Mouse (Mus musculus): ENCODE measurements around the gene Fam78a. TPM values are rescaled to one million over a fixed set of nuclear protein-coding genes. Genes with fewer than 3 reads are reported as not detected.
"Not testable (repeated sequence)": the region's sequence is repeated elsewhere in the genome, so short reads cannot be mapped to it uniquely, and the experiment has no call there.

The Fam78a gene
- polyA plus RNA-seq, 1 experiment from 2014 or later: 0.56 TPM

DNA sequence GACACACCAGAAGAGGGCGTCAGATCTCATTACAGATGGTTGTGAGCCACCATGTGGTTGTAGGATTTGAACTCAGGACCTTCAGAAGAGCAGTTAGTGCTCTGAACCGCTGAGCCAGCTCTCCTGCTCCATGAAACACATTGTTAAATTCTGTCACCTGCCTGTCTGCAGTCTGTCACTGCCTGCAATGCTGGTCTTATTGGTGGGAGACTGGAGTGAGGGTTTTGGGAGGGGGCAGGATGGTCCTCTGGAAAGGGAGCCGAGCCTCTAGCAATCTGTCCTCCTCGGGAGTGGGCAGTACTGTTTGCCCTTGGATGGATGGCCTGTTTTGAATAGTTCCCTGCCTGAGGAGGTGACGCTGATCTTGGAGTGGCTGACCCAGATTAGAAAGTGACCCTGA lies 40.8 kb downstream of the Fam78a start:
- ATAC-seq (ENCODE audit: low FRiP score): no peak
- no peak for DNase-seq (ENCODE audit: low spot score)
- no peaks in the 10 kb centered on the region for H3K27me3 ChIP-seq (ENCODE audit: control insufficient read depth, insufficient read depth, low read length)
- no peak overlapping the region for H3K27ac ChIP-seq
- no peaks in the 10 kb centered on the region for H3K9me3 ChIP-seq (ENCODE audit: control insufficient read depth, low read length)
- no peaks in the 10 kb centered on the region for H3K4me1 ChIP-seq (replicated peaks; ENCODE audit: control insufficient read depth, insufficient read depth, low read length)
- H3K4me2 ChIP-seq (replicated peaks): no peak overlapping the region
- no peak overlapping the region for H3K9ac ChIP-seq
- WGBS: 71% methylated on average over 5 of the region's 5 CpGs
- no peak overlapping the region for H3K4me3 ChIP-seq (replicated peaks; ENCODE audit: low read length)
- H3K36me3 ChIP-seq (replicated peaks; ENCODE audit: control insufficient read depth, insufficient read depth): peaks cover 87% of the 10 kb centered on the region

DNA sequence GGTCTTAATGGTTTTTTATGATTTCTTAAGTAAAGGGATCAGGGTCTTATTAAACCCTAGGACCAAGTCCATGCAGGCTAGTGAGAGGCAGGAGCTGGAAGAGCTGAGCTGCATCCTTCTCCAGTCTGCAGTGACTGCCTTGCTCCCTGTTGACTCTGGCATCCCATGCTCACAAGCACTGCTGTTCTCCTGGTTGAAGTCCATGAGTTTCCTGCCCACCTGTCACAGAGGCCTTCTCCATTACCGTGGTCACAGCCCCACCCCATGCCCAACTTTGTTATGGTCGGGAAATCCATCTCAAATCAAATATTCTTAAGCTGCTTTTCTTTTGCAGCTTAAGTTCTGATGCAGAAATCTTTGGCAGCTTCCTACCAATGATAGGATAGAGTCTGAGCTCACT lies 43.6 kb downstream of the Fam78a start:
- Histone ChIP-seq H3K36me3 (replicated peaks; ENCODE audit: control insufficient read depth, insufficient read depth) (peaks cover 90% of the 10 kb centered on the region), H3K27me3 (ENCODE audit: control insufficient read depth, insufficient read depth, low read length) (no peaks in the 10 kb centered on the region), H3K9me3 (ENCODE audit: control insufficient read depth, low read length) (no peaks in the 10 kb centered on the region), H3K4me3 (replicated peaks; ENCODE audit: low read length) (no peak overlapping the region), H3K9ac (no peak overlapping the region), H3K27ac (no peak overlapping the region), H3K4me1 (replicated peaks; ENCODE audit: control insufficient read depth, insufficient read depth, low read length) (no peaks in the 10 kb centered on the region), H3K4me2 (replicated peaks) (no peak overlapping the region)
- no peak for ATAC-seq (ENCODE audit: low FRiP score)
- no peak for DNase-seq (ENCODE audit: low spot score)
- 94% methylated on average over 2 of the region's 2 CpGs for WGBS

GRCm38 (mm10) chr2:32040646-32041045 lies 44.0 kb downstream of the Fam78a start:
- not testable (repeated sequence) for DNase-seq (ENCODE audit: low spot score); H3K9me3 ChIP-seq (ENCODE audit: control insufficient read depth, low read length); ATAC-seq (ENCODE audit: low FRiP score); H3K27ac ChIP-seq; H3K4me1 ChIP-seq (replicated peaks; ENCODE audit: control insufficient read depth, insufficient read depth, low read length); H3K9ac ChIP-seq; H3K27me3 ChIP-seq (ENCODE audit: control insufficient read depth, insufficient read depth, low read length); H3K4me3 ChIP-seq (replicated peaks; ENCODE audit: low read length); H3K4me2 ChIP-seq (replicated peaks)
- WGBS: 89% methylated on average over 9 of the region's 9 CpGs
- H3K36me3 ChIP-seq (replicated peaks; ENCODE audit: control insufficient read depth, insufficient read depth): peaks cover 90% of the 10 kb centered on the region

- 88% methylated on average over 8 of the region's 8 CpGs for WGBS
Measured at GRCm38 (mm10) chr2:32038661-32039081, 46.0 kb downstream of the Fam78a start.

GRCm38 (mm10) chr2:32037279-32037858 lies 47.3 kb downstream of the Fam78a start:
- 87% methylated on average over 6 of the region's 6 CpGs for WGBS
- Histone ChIP-seq H3K27ac (no peak overlapping the region), H3K9ac (no peak overlapping the region), H3K27me3 (ENCODE audit: control insufficient read depth, insufficient read depth, low read length) (no peaks in the 10 kb centered on the region), H3K9me3 (ENCODE audit: control insufficient read depth, low read length) (no peaks in the 10 kb centered on the region), H3K4me1 (replicated peaks; ENCODE audit: control insufficient read depth, insufficient read depth, low read length) (no peaks in the 10 kb centered on the region), H3K4me3 (replicated peaks; ENCODE audit: low read length) (no peak overlapping the region), H3K36me3 (replicated peaks; ENCODE audit: control insufficient read depth, insufficient read depth) (peaks cover 99% of the 10 kb centered on the region), H3K4me2 (replicated peaks) (no peak overlapping the region)
- DNase-seq (ENCODE audit: low spot score) (no peak), ATAC-seq (ENCODE audit: low FRiP score) (no peak)

More at GRCm38 (mm10) chr2:32038661-32039081, 46.0 kb downstream of the Fam78a start:
- H3K27ac ChIP-seq: no peak overlapping the region
- no peaks in the 10 kb centered on the region for H3K9me3 ChIP-seq (ENCODE audit: control insufficient read depth, low read length)
- no peak overlapping the region for H3K4me2 ChIP-seq (replicated peaks)
- no peak for DNase-seq (ENCODE audit: low spot score)
- H3K4me1 ChIP-seq (replicated peaks; ENCODE audit: control insufficient read depth, insufficient read depth, low read length): no peaks in the 10 kb centered on the region
- H3K27me3 ChIP-seq (ENCODE audit: control insufficient read depth, insufficient read depth, low read length): no peaks in the 10 kb centered on the region
- no peak for ATAC-seq (ENCODE audit: low FRiP score)
- no peak overlapping the region for H3K4me3 ChIP-seq (replicated peaks; ENCODE audit: low read length)
- no peak overlapping the region for H3K9ac ChIP-seq
- peaks cover 97% of the 10 kb centered on the region for H3K36me3 ChIP-seq (replicated peaks; ENCODE audit: control insufficient read depth, insufficient read depth)

DNA sequence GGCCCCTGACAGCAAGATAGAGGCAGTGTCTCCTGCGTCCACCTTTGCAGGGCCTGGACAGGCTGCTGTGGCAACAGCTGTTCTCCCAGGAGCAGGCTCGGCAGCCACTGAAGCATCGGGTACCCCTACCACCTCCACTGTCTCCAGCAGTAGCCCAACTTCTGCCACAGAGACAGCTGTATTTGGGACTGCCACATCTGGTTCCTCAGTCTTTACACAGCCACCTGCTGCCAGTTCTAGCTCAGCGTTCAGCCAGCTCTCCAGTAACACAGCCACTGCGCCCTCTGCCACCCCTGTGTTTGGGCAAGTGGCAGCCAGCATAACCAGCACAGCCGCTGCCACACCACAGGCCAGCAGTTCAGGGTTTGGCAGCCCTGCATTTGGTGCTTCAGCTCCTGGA lies 50.5 kb downstream of the Fam78a start:
- Histone ChIP-seq H3K4me3 (replicated peaks; ENCODE audit: low read length) (no peak overlapping the region), H3K4me1 (replicated peaks; ENCODE audit: control insufficient read depth, insufficient read depth, low read length) (no peaks in the 10 kb centered on the region), H3K27me3 (ENCODE audit: control insufficient read depth, insufficient read depth, low read length) (no peaks in the 10 kb centered on the region), H3K27ac (no peak overlapping the region), H3K9me3 (ENCODE audit: control insufficient read depth, low read length) (no peaks in the 10 kb centered on the region), H3K4me2 (replicated peaks) (no peak overlapping the region), H3K36me3 (replicated peaks; ENCODE audit: control insufficient read depth, insufficient read depth) (peaks cover 99% of the 10 kb centered on the region), H3K9ac (no peak overlapping the region)
- DNase-seq (ENCODE audit: low spot score) (no peak), ATAC-seq (ENCODE audit: low FRiP score) (no peak)
- WGBS: 90% methylated on average over 6 of the region's 6 CpGs

DNA sequence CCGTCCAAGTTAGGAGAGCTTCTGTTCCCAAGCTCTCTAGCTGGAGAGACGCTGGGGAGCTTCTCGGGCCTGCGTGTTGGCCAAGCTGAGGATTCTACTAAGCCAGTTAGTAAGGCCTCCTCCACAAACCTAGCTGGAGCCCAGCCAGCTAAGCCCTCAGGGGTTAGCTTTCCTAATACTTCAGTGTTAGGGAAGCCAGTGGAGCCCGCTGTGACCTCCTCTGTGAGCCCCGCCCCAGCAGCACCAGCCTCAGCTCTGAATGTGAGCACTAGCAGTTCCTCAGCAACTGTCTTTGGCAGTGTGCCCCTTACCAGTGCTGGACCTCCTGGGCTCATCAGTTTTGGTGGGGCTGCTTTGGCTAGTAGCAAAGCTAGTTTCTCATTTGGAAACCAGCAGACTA lies 51.2 kb downstream of the Fam78a start:
- H3K4me2 ChIP-seq (replicated peaks): no peak overlapping the region
- 87% methylated on average over 6 of the region's 6 CpGs for WGBS
- H3K4me3 ChIP-seq (replicated peaks; ENCODE audit: low read length): no peak overlapping the region
- no peaks in the 10 kb centered on the region for H3K4me1 ChIP-seq (replicated peaks; ENCODE audit: control insufficient read depth, insufficient read depth, low read length)
- H3K9ac ChIP-seq: no peak overlapping the region
- ATAC-seq (ENCODE audit: low FRiP score): no peak
- DNase-seq (ENCODE audit: low spot score): no peak
- no peaks in the 10 kb centered on the region for H3K27me3 ChIP-seq (ENCODE audit: control insufficient read depth, insufficient read depth, low read length)
- no peak overlapping the region for H3K27ac ChIP-seq
- peaks cover 94% of the 10 kb centered on the region for H3K36me3 ChIP-seq (replicated peaks; ENCODE audit: control insufficient read depth, insufficient read depth)
- no peaks in the 10 kb centered on the region for H3K9me3 ChIP-seq (ENCODE audit: control insufficient read depth, low read length)

- Histone ChIP-seq H3K9me3 (ENCODE audit: control insufficient read depth, low read length) (no peaks in the 10 kb centered on the region), H3K4me2 (replicated peaks) (no peak overlapping the region), H3K4me3 (replicated peaks; ENCODE audit: low read length) (no peak overlapping the region), H3K27ac (no peak overlapping the region), H3K27me3 (ENCODE audit: control insufficient read depth, insufficient read depth, low read length) (no peaks in the 10 kb centered on the region), H3K4me1 (replicated peaks; ENCODE audit: control insufficient read depth, insufficient read depth, low read length) (no peaks in the 10 kb centered on the region), H3K36me3 (replicated peaks; ENCODE audit: control insufficient read depth, insufficient read depth) (peaks cover 92% of the 10 kb centered on the region), H3K9ac (no peak overlapping the region)
- ATAC-seq (ENCODE audit: low FRiP score) (no peak), DNase-seq (ENCODE audit: low spot score) (no peak)
- 76% methylated on average over 3 of the region's 3 CpGs for WGBS
Measured at GRCm38 (mm10) chr2:32029636-32030035, 55.0 kb downstream of the Fam78a start.

GRCm38 (mm10) chr2:32024372-32024771 lies 60.3 kb downstream of the Fam78a start:
- no peak for DNase-seq (ENCODE audit: low spot score)
- 93% methylated on average over 4 of the region's 4 CpGs for WGBS
- H3K9me3 ChIP-seq (ENCODE audit: control insufficient read depth, low read length): no peaks in the 10 kb centered on the region
- H3K4me2 ChIP-seq (replicated peaks): no peak overlapping the region
- peaks cover 88% of the 10 kb centered on the region for H3K36me3 ChIP-seq (replicated peaks; ENCODE audit: control insufficient read depth, insufficient read depth)
- H3K27me3 ChIP-seq (ENCODE audit: control insufficient read depth, insufficient read depth, low read length): no peaks in the 10 kb centered on the region
- ATAC-seq (ENCODE audit: low FRiP score): no peak
- H3K9ac ChIP-seq: no peak overlapping the region
- H3K4me3 ChIP-seq (replicated peaks; ENCODE audit: low read length): no peak overlapping the region
- no peaks in the 10 kb centered on the region for H3K4me1 ChIP-seq (replicated peaks; ENCODE audit: control insufficient read depth, insufficient read depth, low read length)
- H3K27ac ChIP-seq: no peak overlapping the region

DNA sequence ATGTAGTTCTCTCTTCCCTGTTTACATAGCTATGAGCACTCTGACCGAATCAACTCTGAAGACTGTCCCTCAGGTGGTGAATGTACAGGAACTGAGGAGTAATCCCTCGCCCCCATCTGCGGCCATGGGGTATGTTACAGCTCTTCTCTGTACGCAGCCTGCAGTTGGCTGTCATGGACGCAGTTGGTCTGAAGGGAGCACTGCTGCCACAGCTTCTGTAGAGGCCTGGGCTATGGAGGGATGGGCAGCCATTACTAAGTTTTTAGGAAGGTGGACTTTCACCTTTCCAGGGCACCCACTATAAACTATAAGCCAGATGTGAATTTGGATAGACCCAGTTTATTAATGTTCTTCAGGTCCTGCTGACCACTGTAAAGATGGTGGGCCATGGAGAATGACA lies 64.4 kb downstream of the Fam78a start:
- Histone ChIP-seq H3K27me3 (ENCODE audit: control insufficient read depth, insufficient read depth, low read length) (no peaks in the 10 kb centered on the region), H3K4me1 (replicated peaks; ENCODE audit: control insufficient read depth, insufficient read depth, low read length) (no peaks in the 10 kb centered on the region), H3K36me3 (replicated peaks; ENCODE audit: control insufficient read depth, insufficient read depth) (peaks cover 95% of the 10 kb centered on the region), H3K4me2 (replicated peaks) (no peak overlapping the region), H3K4me3 (replicated peaks; ENCODE audit: low read length) (no peak overlapping the region), H3K27ac (no peak overlapping the region), H3K9me3 (ENCODE audit: control insufficient read depth, low read length) (no peaks in the 10 kb centered on the region), H3K9ac (no peak overlapping the region)
- 95% methylated on average over 5 of the region's 5 CpGs for WGBS
- no peak for DNase-seq (ENCODE audit: low spot score)
- ATAC-seq (ENCODE audit: low FRiP score): no peak
